Mouse (Mus musculus) kidney, adult 18-20 months (tissue): ENCODE data around the gene Psmf1.

Experiments
- DNase-seq: peaks from one replicate; pipeline ENCODE4 v3.0.0; 2021

Psmf1 gene

DNA sequence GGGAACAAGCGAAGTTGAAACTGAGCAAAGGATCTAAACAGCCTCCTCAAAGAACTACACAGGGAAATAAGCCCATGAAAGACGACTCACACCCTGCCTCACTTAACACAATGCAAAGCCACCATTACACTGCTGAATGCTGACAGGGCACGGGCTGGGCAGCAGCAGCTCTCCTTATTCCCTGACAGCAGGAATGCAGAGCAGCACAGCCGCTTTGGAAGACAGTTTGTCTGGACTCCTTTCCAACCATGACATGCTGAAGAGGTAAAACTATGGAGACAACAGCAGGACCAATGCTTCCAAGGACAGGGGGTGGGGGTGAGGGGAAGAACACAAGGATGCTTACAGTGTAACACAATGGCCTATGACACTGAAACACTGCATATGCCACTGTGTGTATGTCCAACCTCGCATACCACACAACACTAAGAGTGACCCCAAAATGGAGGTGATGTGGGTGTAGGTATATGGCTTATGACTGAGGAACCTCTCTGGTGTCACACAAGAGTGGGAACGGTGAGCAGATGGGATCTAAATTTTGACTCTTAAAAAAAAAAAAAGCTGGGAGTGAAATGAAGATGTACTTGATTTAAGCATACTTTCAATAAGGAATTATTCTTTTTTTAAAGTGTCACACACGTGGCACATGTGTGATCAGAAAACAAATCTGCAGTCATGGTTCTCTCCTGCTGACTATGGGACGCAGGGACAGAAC is 10.7 kb downstream of the Psmf1 start:
- no peak for DNase-seq

GRCm38 (mm10) chr2:151724094-151724493 is 19.9 kb downstream of the Psmf1 start:
- DNase-seq = no peak

GRCm38 (mm10) chr2:151716318-151717055 is 27.5 kb downstream of the Psmf1 start:
- DNase-seq = no peak

DNA sequence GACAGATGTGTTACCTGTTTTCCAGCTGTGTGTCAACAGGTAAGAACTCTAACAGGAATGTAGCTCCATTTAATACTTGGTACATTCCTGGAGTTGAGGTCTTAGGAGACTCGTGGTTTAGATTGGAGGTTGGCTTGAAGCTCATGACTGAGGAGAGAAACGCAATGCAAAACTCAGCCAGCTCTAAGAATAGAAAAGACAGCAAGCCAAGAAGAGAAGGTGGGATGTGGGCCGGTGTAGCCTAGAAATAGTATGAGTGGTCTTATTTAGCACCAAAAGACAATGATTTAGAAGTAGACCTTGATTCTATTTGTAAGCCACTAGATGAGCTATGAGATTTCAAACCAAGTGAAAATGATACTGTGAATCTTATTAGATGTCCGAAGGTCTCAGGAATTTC is 28.5 kb downstream of the Psmf1 start:
- no peak for DNase-seq

GRCm38 (mm10) chr2:151712647-151713046 is 31.3 kb downstream of the Psmf1 start:
- DNase-seq = no peak

DNA sequence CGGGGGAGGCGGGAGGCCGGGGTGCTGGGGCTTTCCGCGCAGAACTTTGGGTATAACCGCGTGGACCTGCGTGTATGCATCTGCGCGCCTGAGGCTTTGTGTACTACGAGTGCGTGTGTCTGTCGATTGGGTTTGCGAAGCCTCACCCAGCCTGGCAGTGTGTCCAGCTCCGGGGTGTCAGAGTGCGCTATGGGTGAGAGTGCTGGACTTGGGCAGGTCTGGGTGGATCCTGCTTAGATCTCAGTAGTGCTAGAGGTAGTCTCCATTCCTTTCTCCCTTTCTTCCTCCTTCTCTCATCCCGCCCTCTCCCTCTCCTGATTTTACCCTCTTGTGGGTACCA is 41.2 kb downstream of the Psmf1 start:
- DNase-seq = no peak

- peak; percentile 43 for DNase-seq
Measured at GRCm38 (mm10) chr2:151702146-151702850, 41.7 kb downstream of the Psmf1 start.

DNA sequence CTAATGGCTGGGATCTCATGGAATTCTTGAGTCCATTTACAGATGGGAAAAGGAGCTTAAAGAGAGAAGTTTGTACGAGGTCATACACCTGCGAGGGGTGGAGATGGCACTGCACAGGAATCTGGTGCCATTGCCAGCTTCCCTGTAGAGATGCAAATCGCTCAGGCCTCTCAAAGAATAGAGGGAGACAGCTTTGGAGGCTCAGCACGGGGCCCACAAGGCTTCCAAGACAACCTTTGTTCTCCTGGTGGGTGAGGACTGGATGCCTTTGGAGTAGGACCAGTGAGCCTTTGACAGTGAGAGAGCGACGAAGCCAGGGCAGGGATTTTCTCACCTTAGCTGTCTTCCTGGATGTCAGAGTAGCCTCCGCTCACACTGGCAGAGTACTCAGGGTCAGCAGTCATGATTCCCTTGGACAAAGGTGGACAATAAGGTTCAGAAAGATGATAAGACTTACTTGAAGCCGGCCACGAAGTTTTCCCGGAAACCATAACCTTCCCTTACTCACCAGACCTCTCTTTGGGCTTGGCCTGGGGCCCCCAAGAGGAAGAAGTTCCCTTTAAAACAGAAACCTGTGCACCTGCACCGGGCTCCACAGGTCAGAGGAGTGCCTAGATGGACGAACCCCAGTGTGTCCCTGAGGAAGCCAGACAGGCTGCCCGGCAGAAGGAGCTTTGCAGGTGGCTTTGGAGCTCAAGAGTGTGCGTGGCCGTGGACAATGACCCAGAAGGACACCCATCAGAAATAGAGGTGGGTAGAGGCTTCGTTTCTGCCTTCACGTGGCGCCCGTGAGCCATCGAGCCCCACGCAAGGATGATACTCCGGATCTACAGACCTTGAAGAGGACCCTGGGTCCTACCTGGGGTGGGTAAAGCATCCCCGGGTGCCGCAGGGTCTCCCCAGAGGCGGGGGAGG is 42.5 kb downstream of the Psmf1 start, which contains the start of gene Tmem74b:
Tmem74b (plus strand) TSS at position 778 of the 915 bp plus-strand sequence.
- peak; percentile 7 for DNase-seq

GRCm38 (mm10) chr2:151682976-151683375 is 61.0 kb downstream of the Psmf1 start:
- DNase-seq = no peak

GRCm38 (mm10) chr2:151682357-151682756 is 61.6 kb downstream of the Psmf1 start:
- no peak for DNase-seq

- DNase-seq = no peak
Measured at GRCm38 (mm10) chr2:151676234-151676633, 67.8 kb downstream of the Psmf1 start.

DNA sequence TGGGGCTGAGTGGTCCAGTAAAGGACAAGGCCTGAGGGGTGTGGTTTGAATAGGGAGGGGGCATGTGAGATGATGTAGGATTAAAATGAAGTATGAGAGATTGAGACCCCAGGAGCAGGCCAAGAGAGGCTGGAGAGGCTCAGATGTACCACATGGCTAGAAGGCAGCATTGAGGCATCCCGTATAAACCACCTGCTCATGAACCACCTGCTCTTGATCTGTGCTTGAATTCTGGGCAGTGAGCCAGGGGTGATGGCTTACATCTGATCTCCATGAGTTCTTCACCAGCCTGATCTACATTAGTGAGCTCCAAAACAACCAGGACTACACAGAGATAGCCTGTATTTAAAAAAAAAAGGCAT is 73.0 kb downstream of the Psmf1 start:
- no peak for DNase-seq

GRCm38 (mm10) chr2:151670026-151670967 is 73.7 kb downstream of the Psmf1 start:
- no peak for DNase-seq

DNA sequence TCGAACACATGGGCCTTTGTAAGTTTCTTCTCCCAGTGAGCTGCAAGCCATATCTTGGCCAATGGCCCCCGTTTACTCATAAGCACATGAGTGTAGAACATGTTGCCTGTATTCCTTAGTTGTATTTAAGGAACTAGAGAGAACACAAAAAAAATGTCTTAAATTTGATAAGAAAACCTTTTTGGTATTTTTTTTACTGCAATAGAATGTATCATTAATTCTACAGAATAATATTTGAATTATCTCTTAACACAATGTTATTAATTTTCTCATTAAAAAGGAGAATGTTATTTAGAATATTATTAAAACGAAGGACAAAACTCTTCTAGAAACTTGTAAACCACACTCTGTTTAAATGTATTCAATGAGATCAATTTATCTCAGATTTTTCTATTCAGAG is 75.6 kb downstream of the Psmf1 start, which contains the start of gene Rad21l:
Rad21l (minus strand) TSS at position 101 of the 400 bp plus-strand sequence.
- DNase-seq = no peak
